Mouse (Mus musculus) E14TG2a.4 (cell line): ENCODE results near the gene Zmat5.
"Not testable (repeated sequence)": the region's sequence is repeated elsewhere in the genome, so short reads cannot be mapped to it uniquely, and the experiment has no call there.

Experiments used
- H3K27me3 ChIP-seq: 2 replicates; pipeline ENCODE4 v1.6.1; 2014; ENCODE audit warnings: low read length, control low read depth; ENCODE audit not compliant: insufficient read depth
- H3K36me3 ChIP-seq: 2 replicates; pipeline ENCODE4 v1.6.1; 2014; ENCODE audit warnings: low read length, control low read depth; ENCODE audit not compliant: insufficient read depth
- H3K4me1 ChIP-seq: replicated peaks from 2 replicates; pipeline ENCODE4 v1.6.1; 2014; ENCODE audit warnings: low read depth, low read length, control low read depth
- H3K4me3 ChIP-seq: replicated peaks from 2 replicates; pipeline ENCODE4 v1.5.1; 2014; ENCODE audit warnings: mild to moderate bottlenecking, low read length
- H3K9me3 ChIP-seq: 2 replicates; pipeline ENCODE4 v1.6.1; 2014; ENCODE audit warnings: low read length, control low read depth
- CTCF ChIP-seq: conservative IDR thresholded peaks from 2 replicates; pipeline ENCODE4 v1.5.1; 2014; ENCODE audit warnings: low read length
- NANOG ChIP-seq: IDR thresholded peaks from 2 replicates; pipeline ENCODE4 v1.6.1; 2014; ENCODE audit warnings: borderline replicate concordance, low read length, mixed read lengths
- POU5F1 ChIP-seq: IDR thresholded peaks from 2 replicates; pipeline ENCODE4 v1.6.1; 2014; ENCODE audit warnings: low read length, borderline replicate concordance

The Zmat5 gene

GRCm38 (mm10) chr11:4697043-4697983 is 7.2 kb upstream of the Zmat5 start:
- H3K4me1 ChIP-seq = peaks cover 33% of the 10 kb centered on the region
- H3K9me3 ChIP-seq = 0 out of 2 replicates have a peak, but pooled peaks cover 5% of the 10 kb centered on the region
- peaks cover 21% of the 10 kb centered on the region for H3K36me3 ChIP-seq
- H3K4me3 ChIP-seq = no peak overlapping the region
- no peaks in the 10 kb centered on the region for H3K27me3 ChIP-seq
- TF ChIP-seq CTCF = no peak
- TF ChIP-seq POU5F1 = no peak
- TF ChIP-seq NANOG = no peak

GRCm38 (mm10) chr11:4700726-4701125 is 3.8 kb upstream of the Zmat5 start:
- Histone ChIP-seq H3K4me3 (no peak overlapping the region), H3K4me1 (peaks cover 45% of the 10 kb centered on the region), H3K36me3 (peaks cover 24% of the 10 kb centered on the region), H3K9me3 (no peaks in the 10 kb centered on the region), H3K27me3 (no peaks in the 10 kb centered on the region)
- TF ChIP-seq CTCF = no peak
- no peak for TF ChIP-seq NANOG
- no peak for TF ChIP-seq POU5F1

- Histone ChIP-seq H3K4me1 (peaks cover 63% of the 10 kb centered on the region), H3K36me3 (peaks cover 24% of the 10 kb centered on the region), H3K4me3 (peak overlapping the region; percentile 95), H3K27me3 (no peaks in the 10 kb centered on the region), H3K9me3 (no peaks in the 10 kb centered on the region)
- TF ChIP-seq CTCF (no peak), NANOG (no peak), POU5F1 (no peak)
These were observed 798 bp upstream of the Zmat5 start for GRCm38 (mm10) chr11:4703688-4704071.

GRCm38 (mm10) chr11:4705178-4705577 is 700 bp downstream of the Zmat5 start:
- Histone ChIP-seq H3K27me3 (no peaks in the 10 kb centered on the region), H3K4me1 (peaks cover 57% of the 10 kb centered on the region), H3K36me3 (peaks cover 24% of the 10 kb centered on the region), H3K4me3 (peak overlapping the region; percentile 95), H3K9me3 (no peaks in the 10 kb centered on the region)
- TF ChIP-seq POU5F1 = no peak
- TF ChIP-seq NANOG = peak; percentile 74; the same call in 1 of the 2 replicates
- no peak for TF ChIP-seq CTCF

- not testable (repeated sequence) for H3K36me3 ChIP-seq, H3K4me3 ChIP-seq, H3K27me3 ChIP-seq, H3K9me3 ChIP-seq
- peaks cover 23% of the 10 kb centered on the region for H3K4me1 ChIP-seq
These were observed 5.7 kb downstream of the Zmat5 start for GRCm38 (mm10) chr11:4710188-4710587.

- Histone ChIP-seq H3K36me3 (peaks cover 2% of the 10 kb centered on the region; the same call in 1 of the 2 replicates), H3K4me1 (peaks cover 17% of the 10 kb centered on the region), H3K4me3 (no peak overlapping the region), H3K9me3 (no peaks in the 10 kb centered on the region), H3K27me3 (no peaks in the 10 kb centered on the region)
- TF ChIP-seq CTCF = no peak
These were observed 8.3 kb downstream of the Zmat5 start for GRCm38 (mm10) chr11:4712822-4713221.

- peaks cover 2% of the 10 kb centered on the region; the same call in 1 of the 2 replicates for H3K36me3 ChIP-seq
- no peak overlapping the region for H3K4me3 ChIP-seq
- H3K4me1 ChIP-seq = peaks cover 21% of the 10 kb centered on the region
- no peaks in the 10 kb centered on the region for H3K27me3 ChIP-seq
- H3K9me3 ChIP-seq = no peaks in the 10 kb centered on the region
- TF ChIP-seq POU5F1 (no peak), NANOG (no peak), CTCF (no peak)
These were observed 10.2 kb downstream of the Zmat5 start for GRCm38 (mm10) chr11:4714727-4715126.

GRCm38 (mm10) chr11:4715596-4715995 is 11.1 kb downstream of the Zmat5 start:
- peaks cover 2% of the 10 kb centered on the region; the same call in 1 of the 2 replicates for H3K36me3 ChIP-seq
- H3K4me1 ChIP-seq = peaks cover 30% of the 10 kb centered on the region
- H3K9me3 ChIP-seq = no peaks in the 10 kb centered on the region
- H3K4me3 ChIP-seq = no peak overlapping the region
- H3K27me3 ChIP-seq = no peaks in the 10 kb centered on the region
- no peak for TF ChIP-seq CTCF
- no peak for TF ChIP-seq NANOG
- no peak for TF ChIP-seq POU5F1
